Mouse (Mus musculus) E14TG2a.4 (cell line): ENCODE results near the gene Tnfrsf4.

ENCODE experiments used
- CTCF ChIP-seq: conservative IDR thresholded peaks from 2 replicates; pipeline ENCODE4 v1.5.1; 2014; ENCODE audit warnings: low read length
- NANOG ChIP-seq: IDR thresholded peaks from 2 replicates; pipeline ENCODE4 v1.6.1; 2014; ENCODE audit warnings: borderline replicate concordance, low read length, mixed read lengths
- POU5F1 ChIP-seq: IDR thresholded peaks from 2 replicates; pipeline ENCODE4 v1.6.1; 2014; ENCODE audit warnings: low read length, borderline replicate concordance

DNA sequence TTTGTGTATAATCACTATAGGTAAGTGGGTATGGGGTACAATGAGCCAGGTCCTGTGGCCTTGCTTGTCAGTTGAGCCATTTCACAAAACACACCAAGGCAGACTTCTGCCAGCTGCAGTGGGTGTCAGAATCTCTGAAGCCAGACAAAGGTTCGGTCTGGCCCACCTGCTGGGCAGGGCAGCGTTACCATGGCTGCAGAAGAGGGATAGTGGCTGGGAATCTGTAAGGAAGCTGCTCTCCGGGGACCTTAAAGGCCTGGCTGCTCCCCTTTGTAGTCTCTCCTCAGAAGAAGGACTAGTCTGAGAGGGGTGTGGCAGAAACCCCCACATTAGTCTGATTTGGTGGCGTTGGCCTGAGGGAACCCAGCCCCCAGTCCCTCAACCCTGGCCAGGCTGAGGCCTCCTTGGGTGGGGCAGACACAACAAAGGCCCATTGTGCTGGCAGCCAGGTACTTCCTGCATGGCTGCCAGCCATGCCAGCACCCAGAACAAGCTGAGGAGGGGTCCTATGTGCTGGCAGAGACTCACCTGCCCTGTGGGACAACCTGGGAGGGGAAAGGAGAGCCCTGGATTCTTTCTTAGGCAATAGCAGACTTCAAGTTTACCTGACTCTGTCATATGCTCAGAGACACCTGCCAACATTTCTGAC lies 50.3 kb downstream of the Tnfrsf4 start:
- TF ChIP-seq CTCF (no peak), POU5F1 (no peak), NANOG (no peak)
